Mouse (Mus musculus) embryonic fibroblast, embryonic 13.5 days (primary cell): ENCODE measurements around the gene Ppp2r3d. TPM values are rescaled to one million over a fixed set of nuclear protein-coding genes. Genes with fewer than 3 reads are reported as not detected.

Source experiments
- H3K27ac ChIP-seq: 2 replicates; pipeline ENCODE4 v1.5.1; 2012; ENCODE audit warnings: low read length, control low read depth, inconsistent platforms; ENCODE audit not compliant: insufficient read depth
- H3K4me1 ChIP-seq: 2 replicates; pipeline ENCODE4 v1.6.1; 2011; ENCODE audit warnings: low read length; ENCODE audit not compliant: control insufficient read depth, insufficient read depth
- H3K4me3 ChIP-seq: 2 replicates; pipeline ENCODE4 v1.5.1; 2011; ENCODE audit warnings: mild to moderate bottlenecking, control low read depth, low read length; ENCODE audit not compliant: insufficient read depth
- CTCF ChIP-seq: IDR thresholded peaks from 2 replicates; pipeline ENCODE4 v1.5.1; 2011; ENCODE audit warnings: mild to moderate bottlenecking, control low read depth, low read length, moderate library complexity, borderline replicate concordance; ENCODE audit not compliant: insufficient read depth
- POLR2A ChIP-seq: IDR thresholded peaks from 2 replicates; pipeline ENCODE4 v1.6.1; 2011; ENCODE audit warnings: low read depth, mild to moderate bottlenecking, control low read depth, low read length, moderate library complexity
- polyA plus RNA-seq: library from polyadenylated mRNA; stranded (reverse); fragments of >200 nt; gene quantifications from 2 replicates; pipeline ENCODE4 v1.2.4, GENCODE M21; 2011; ENCODE audit warnings: low read depth; ENCODE audit not compliant: missing spikeins, insufficient read length

Gene Ppp2r3d
- polyA plus RNA-seq, 1 experiment, result 50.0 TPM

DNA sequence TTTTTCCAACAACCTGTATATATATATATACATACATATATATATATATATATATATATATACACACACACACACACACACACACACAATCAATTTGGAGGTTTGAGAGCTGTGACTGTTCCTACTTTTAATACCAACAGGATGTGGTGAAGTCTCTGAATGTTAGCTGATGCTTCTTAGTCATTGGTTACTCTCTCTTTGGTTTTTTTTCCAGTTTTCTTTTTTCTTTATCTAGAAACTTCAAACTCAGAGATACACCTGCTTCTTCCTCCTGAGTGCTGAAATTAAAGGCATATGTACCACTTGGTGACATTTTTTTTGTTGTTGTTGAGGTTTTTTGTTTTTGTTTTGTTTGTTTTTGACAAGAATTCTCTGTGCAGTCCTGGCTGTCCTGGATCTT lies 63.8 kb downstream of the Ppp2r3d start:
- H3K4me1 ChIP-seq, result no peaks in the 10 kb centered on the region
- TF ChIP-seq POLR2A, result no peak
- TF ChIP-seq CTCF, result no peak
- no peak overlapping the region for H3K4me3 ChIP-seq
- H3K27ac ChIP-seq, result no peak overlapping the region

DNA sequence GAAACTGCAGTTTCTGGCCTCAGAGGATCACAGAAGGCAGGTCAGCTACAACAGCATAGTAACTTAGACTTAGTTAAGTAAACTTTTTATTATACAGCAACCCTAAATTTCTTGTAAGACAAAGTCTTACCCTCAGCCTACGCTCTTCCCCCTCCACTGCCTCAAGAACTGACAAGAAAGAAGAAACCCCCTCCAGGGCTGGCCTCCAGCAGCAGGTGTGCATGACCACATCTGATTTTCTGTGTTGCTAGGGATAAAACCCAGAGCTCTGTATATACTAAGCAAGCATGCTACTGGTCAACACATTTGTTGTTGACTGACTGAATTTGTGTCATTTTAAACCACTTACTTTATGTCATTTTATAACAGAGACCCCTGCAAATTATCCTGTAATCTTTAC lies 65.1 kb downstream of the Ppp2r3d start:
- Histone ChIP-seq H3K4me1 (no peaks in the 10 kb centered on the region), H3K4me3 (no peak overlapping the region), H3K27ac (no peak overlapping the region)
- TF ChIP-seq CTCF (no peak), POLR2A (no peak)

DNA sequence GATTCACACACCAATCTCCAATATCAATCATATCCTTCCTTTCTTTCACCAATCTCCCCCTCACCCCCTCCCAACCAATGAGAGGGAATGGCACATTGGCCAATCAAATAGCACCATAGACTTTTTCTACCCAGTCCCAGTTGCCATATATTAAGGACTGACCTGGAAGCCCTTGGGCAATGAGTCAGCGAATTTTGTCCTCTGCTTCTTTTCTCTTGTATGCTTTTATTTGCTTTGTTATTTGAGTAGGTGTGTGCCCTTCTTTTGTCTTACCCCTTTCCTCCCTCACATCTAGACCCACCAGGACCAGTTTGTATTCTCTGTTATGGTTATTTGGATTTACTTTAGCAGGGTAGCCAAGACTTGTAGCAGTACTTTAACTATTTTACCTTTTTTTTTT lies 68.1 kb downstream of the Ppp2r3d start:
- no peak for TF ChIP-seq POLR2A
- no peak overlapping the region for H3K4me3 ChIP-seq
- no peaks in the 10 kb centered on the region for H3K4me1 ChIP-seq
- no peak overlapping the region for H3K27ac ChIP-seq

Other genes with a start within 250 kb of the Ppp2r3d start
- 12.9 and 16.8 TPM in 2 replicates for gene 2010315B03Rik, start 164.2 kb downstream of the Ppp2r3d start, polyA plus RNA-seq
- not detected in 2 replicates for gene Gm21836, start 16.9 kb upstream of the Ppp2r3d start, polyA plus RNA-seq